Mouse (Mus musculus) MEL (cell line): ENCODE results near the gene A730071L15Rik. TPM values are rescaled to one million over a fixed set of nuclear protein-coding genes. Genes with fewer than 3 reads are reported as not detected.

Source experiments
- DNase-seq: peaks from one replicate; pipeline ENCODE4 v3.0.0; 2011; ENCODE audit warnings: low read depth, low spot score
- H3K27ac ChIP-seq: 2 replicates; pipeline ENCODE4 v1.5.1; 2012; ENCODE audit warnings: low read depth, mild to moderate bottlenecking, control low read depth, low read length, moderate library complexity; ENCODE audit not compliant: control insufficient read depth
- H3K27me3 ChIP-seq, 2 experiments: fragments of 150-350 bp in 1 of 2; sonication (generic) in 1 of 2; 2 replicates each; pipeline ENCODE4 v1.6.1; 2012; ENCODE audit warnings: low read length in 2 of 2, mild to moderate bottlenecking in 2 of 2, improper control_type of control experiment in 1 of 2, moderate library complexity in 1 of 2; ENCODE audit not compliant: insufficient read depth in 2 of 2, control insufficient read depth in 1 of 2
- H3K36me3 ChIP-seq, 2 experiments: 2 replicates each; pipeline ENCODE4 v1.6.1; 2012 to 2014; ENCODE audit warnings: low read length in 2 of 2, improper control_type of control experiment in 1 of 2, inconsistent platforms in 1 of 2, mild to moderate bottlenecking in 1 of 2; ENCODE audit not compliant: insufficient read depth in 2 of 2, control insufficient read depth in 1 of 2
- H3K4me1 ChIP-seq, 2 experiments: fragments of 150-350 bp in 1 of 2; sonication (generic) in 1 of 2; 2 replicates each; pipeline ENCODE4 v1.6.1; 2012; ENCODE audit warnings: low read length in 2 of 2, improper control_type of control experiment in 1 of 2, mild to moderate bottlenecking in 1 of 2; ENCODE audit not compliant: insufficient read depth in 2 of 2, control insufficient read depth in 1 of 2
- H3K4me3 ChIP-seq, 2 experiments: fragments of 150-350 bp in 1 of 2; sonication (generic) in 1 of 2; 2 replicates each; pipeline ENCODE4 v1.5.1; 2012; ENCODE audit warnings: low read depth in 2 of 2, low read length in 2 of 2, mild to moderate bottlenecking in 2 of 2, moderate library complexity in 2 of 2, control low read depth in 1 of 2, improper control_type of control experiment in 1 of 2; ENCODE audit not compliant: control insufficient read depth in 1 of 2, insufficient read depth in 1 of 2
- H3K79me2 ChIP-seq: 2 replicates; pipeline ENCODE4 v1.6.1; 2012; ENCODE audit warnings: mild to moderate bottlenecking, low read length, moderate library complexity; ENCODE audit not compliant: control insufficient read depth, poor library complexity, insufficient read depth
- H3K9ac ChIP-seq: 2 replicates; pipeline ENCODE4 v1.6.1; 2012; ENCODE audit warnings: low read depth, mild to moderate bottlenecking, control low read depth, low read length, moderate library complexity; ENCODE audit not compliant: control insufficient read depth, poor library complexity, severe bottlenecking
- H3K9me3 ChIP-seq: fragments of 150-350 bp; sonication (generic); replicated peaks from 2 replicates; pipeline ENCODE4 v1.6.1; 2012; ENCODE audit warnings: mild to moderate bottlenecking, low read length, improper control_type of control experiment, moderate library complexity; ENCODE audit not compliant: insufficient read depth
- BHLHE40 ChIP-seq: IDR thresholded peaks from 2 replicates; pipeline ENCODE4 v1.6.1; 2012; ENCODE audit warnings: low read depth, mild to moderate bottlenecking, inconsistent platforms, low read length, improper control_type of control experiment, borderline replicate concordance
- CHD1 ChIP-seq: IDR thresholded peaks from 2 replicates; pipeline ENCODE4 v1.6.1; 2012; ENCODE audit warnings: low read depth, mild to moderate bottlenecking, inconsistent platforms, low read length, improper control_type of control experiment
- CHD2 ChIP-seq: IDR thresholded peaks from 2 replicates; pipeline ENCODE4 v1.6.1; 2011; ENCODE audit warnings: low read length, improper control_type of control experiment
- CTCF ChIP-seq, 3 experiments: IDR thresholded peaks in 2 of 3; conservative IDR thresholded peaks in 1 of 3; 2 replicates each; pipeline ENCODE4 v1.5.1; 2011 to 2012; ENCODE audit warnings: low read length in 3 of 3, low read depth in 2 of 3, mild to moderate bottlenecking in 2 of 3, improper control_type of control experiment in 1 of 3, inconsistent platforms in 1 of 3, mixed read lengths in 1 of 3, moderate library complexity in 1 of 3; ENCODE audit not compliant: control insufficient read depth in 1 of 3, insufficient read depth in 1 of 3, poor library complexity in 1 of 3, severe bottlenecking in 1 of 3
- EP300 ChIP-seq, 2 experiments: IDR thresholded peaks; 2 replicates each; pipeline ENCODE4 v1.6.1; 2011; ENCODE audit warnings: improper control_type of control experiment in 2 of 2, low read length in 2 of 2, low read depth in 1 of 2, mild to moderate bottlenecking in 1 of 2
- JUND ChIP-seq: IDR thresholded peaks from 2 replicates; pipeline ENCODE4 v1.6.1; 2011; ENCODE audit warnings: low read depth, mild to moderate bottlenecking, improper control_type of control experiment, low read length
- KAT2A ChIP-seq: conservative IDR thresholded peaks from 2 replicates; pipeline ENCODE4 v1.6.1; 2012; ENCODE audit warnings: low read depth, low read length, improper control_type of control experiment, inconsistent platforms
- MAFK ChIP-seq: IDR thresholded peaks from 2 replicates; pipeline ENCODE4 v1.6.1; 2011; ENCODE audit warnings: low read depth, mild to moderate bottlenecking, low read length, improper control_type of control experiment, borderline replicate concordance
- MXI1 ChIP-seq: IDR thresholded peaks from 2 replicates; pipeline ENCODE4 v1.6.1; 2011; ENCODE audit warnings: mild to moderate bottlenecking, low read depth, low read length, improper control_type of control experiment
- MYB ChIP-seq: IDR thresholded peaks from 2 replicates; pipeline ENCODE4 v1.6.1; 2011; ENCODE audit warnings: mild to moderate bottlenecking, low read depth, low read length, improper control_type of control experiment
- MYC ChIP-seq: IDR thresholded peaks from 2 replicates; pipeline ENCODE4 v1.6.1; 2011; ENCODE audit warnings: low read depth, mild to moderate bottlenecking, low read length, improper control_type of control experiment, moderate library complexity
- NELFE ChIP-seq: IDR thresholded peaks from 2 replicates; pipeline ENCODE4 v1.6.1; 2011; ENCODE audit warnings: low read depth, low read length, improper control_type of control experiment
- POLR2A ChIP-seq, 2 experiments: IDR thresholded peaks; 2 replicates each; pipeline ENCODE4 v1.6.1; 2011 to 2012; ENCODE audit warnings: low read length in 2 of 2, mild to moderate bottlenecking in 2 of 2, control low read depth in 1 of 2, improper control_type of control experiment in 1 of 2, low read depth in 1 of 2, moderate library complexity in 1 of 2; ENCODE audit not compliant: control insufficient read depth in 1 of 2, insufficient read depth in 1 of 2, poor library complexity in 1 of 2
- POLR2AphosphoS2 ChIP-seq: IDR thresholded peaks from 2 replicates; pipeline ENCODE4 v1.6.1; 2011; ENCODE audit warnings: low read length, improper control_type of control experiment
- POLR2AphosphoS5 ChIP-seq: IDR thresholded peaks from 2 replicates; pipeline ENCODE4 v1.6.1; 2012; ENCODE audit warnings: low read depth, borderline replicate concordance, mild to moderate bottlenecking, inconsistent platforms, low read length, moderate library complexity, mixed read lengths
- RAD21 ChIP-seq: IDR thresholded peaks from 2 replicates; pipeline ENCODE4 v1.6.1; 2011; ENCODE audit warnings: mild to moderate bottlenecking, low read depth, low read length, improper control_type of control experiment
- RCOR1 ChIP-seq: IDR thresholded peaks from 2 replicates; pipeline ENCODE4 v1.6.1; 2012; ENCODE audit warnings: low read depth, mild to moderate bottlenecking, inconsistent platforms, low read length, improper control_type of control experiment
- SIN3A ChIP-seq: IDR thresholded peaks from 2 replicates; pipeline ENCODE4 v1.6.1; 2012; ENCODE audit warnings: low read length, improper control_type of control experiment, inconsistent platforms
- SMC3 ChIP-seq: IDR thresholded peaks from 2 replicates; pipeline ENCODE4 v1.6.1; 2011; ENCODE audit warnings: low read depth, low read length, improper control_type of control experiment
- TBP ChIP-seq: IDR thresholded peaks from 2 replicates; pipeline ENCODE4 v1.8.0; 2011; ENCODE audit warnings: low read depth, low read length, improper control_type of control experiment
- UBTF ChIP-seq: IDR thresholded peaks from 2 replicates; pipeline ENCODE4 v1.6.1; 2012; ENCODE audit warnings: low read depth, mild to moderate bottlenecking, inconsistent platforms, low read length, improper control_type of control experiment, moderate library complexity, borderline replicate concordance; ENCODE audit not compliant: insufficient read depth
- ZC3H11A ChIP-seq: IDR thresholded peaks from 2 replicates; pipeline ENCODE4 v1.6.1; 2012; ENCODE audit warnings: low read depth, mild to moderate bottlenecking, inconsistent platforms, low read length, improper control_type of control experiment
- polyA plus RNA-seq, 2 experiments: library from polyadenylated mRNA; stranded (reverse) in 1 of 2; unstranded in 1 of 2; fragments of >175 nt in 1 of 2; fragments of >200 nt in 1 of 2; gene quantifications; 2 replicates each; pipeline versions ENCODE4 v1.2.1 to v1.2.4; 2012; ENCODE audit warnings: low replicate concordance in 2 of 2, low read depth in 1 of 2; ENCODE audit not compliant: insufficient read length in 2 of 2, insufficient read depth in 1 of 2, missing spikeins in 1 of 2
- total RNA-seq: library from RNA; depleted of rRNA; stranded (reverse); fragments of 300-350 nt; gene quantifications from 2 replicates; pipeline ENCODE4 v1.2.3, GENCODE M21; 2012

A730071L15Rik gene
- total and polyA plus RNA-seq, 3 experiments, result 0.13 to 0.46 TPM; not detected in 1

DNA sequence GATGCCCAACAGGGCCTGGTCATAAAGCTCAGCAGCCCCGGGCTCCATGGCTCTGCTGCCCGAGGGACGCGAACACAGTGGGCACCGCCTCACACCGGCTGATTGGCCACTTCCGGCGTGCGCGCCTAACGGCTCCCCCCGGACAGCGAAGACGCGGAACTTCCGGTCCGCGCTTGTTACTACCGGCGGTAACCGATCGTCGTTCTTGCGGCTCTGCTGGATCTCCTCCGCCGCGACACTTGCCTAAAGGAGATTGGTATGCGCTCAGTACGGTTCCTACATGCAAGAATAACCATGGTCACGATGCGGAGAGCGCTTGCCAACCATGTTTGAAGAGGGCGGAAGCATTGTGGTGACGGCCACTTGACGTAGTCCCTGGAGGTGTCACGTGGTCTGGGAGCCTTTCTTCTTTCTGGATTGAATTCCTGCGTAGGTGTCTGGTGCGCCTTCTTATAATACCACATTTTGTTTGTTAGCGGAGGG, 299 bp downstream of the A730071L15Rik start, which contains the start of gene Nudcd3 (continued):
- TF ChIP-seq MAFK (no peak), SMC3 (no peak), UBTF (no peak; the same call in 1 of the 2 replicates), SIN3A (peak; percentile 97), POLR2AphosphoS5 (no peak), MXI1 (peak; percentile 91), EP300 (IDR thresholded peaks at IDR 0.05; ENCODE audit: low read depth in 1 of 2, low read length in 2 of 2) (no peak; a peak in 1 of 4 replicates), BHLHE40 (no peak), RCOR1 (no peak; the same call in 1 of the 2 replicates), RAD21 (no peak), CHD2 (no peak), CTCF (IDR thresholded peaks at IDR 0.05 in 2 of 3, conservative IDR thresholded peaks at IDR 0.05 in 1 of 3; ENCODE audit: control insufficient read depth in 1 of 3, insufficient read depth in 1 of 3, low read depth in 2 of 3, low read length in 3 of 3, poor library complexity in 1 of 3, severe bottlenecking in 1 of 3) (peak in 1 of 3 experiments; percentile 10; a peak in 1 of 6 replicates), JUND (no peak)

DNA sequence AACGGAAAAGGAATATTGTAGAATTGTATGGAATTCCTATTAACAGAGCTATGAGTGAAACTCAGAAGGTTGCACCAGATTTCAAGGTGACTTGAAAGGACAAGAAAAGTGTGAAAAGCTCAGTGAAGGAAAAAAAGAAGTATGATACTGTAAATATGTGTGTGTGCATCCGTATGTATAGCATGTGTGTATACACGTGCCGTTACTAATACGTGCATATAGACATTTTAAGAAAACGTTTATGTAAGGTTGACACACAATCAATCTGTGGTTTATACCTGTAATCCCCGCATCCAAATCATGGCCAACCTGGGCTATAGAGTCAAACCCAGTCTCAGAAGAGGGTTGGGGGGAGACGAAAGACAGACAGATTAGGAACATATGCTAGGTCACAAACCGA, 741 bp downstream of the A730071L15Rik start:
- no peak for DNase-seq
- Histone ChIP-seq H3K9ac (peak overlapping the region; percentile 91), H3K9me3 (no peaks in the 10 kb centered on the region), H3K27me3 (peaks cover 2 to 6% of the 10 kb centered on the region in 2 experiments; a peak in 3 of 4 replicates), H3K4me3 (peak overlapping the region; percentile 58 to 92), H3K27ac (peak overlapping the region; percentile 97), H3K36me3 (peaks cover 0 to 20% of the 10 kb centered on the region in 2 experiments; a peak in 2 of 4 replicates), H3K79me2 (peaks cover 41% of the 10 kb centered on the region), H3K4me1 (peaks cover 9 to 23% of the 10 kb centered on the region in 2 experiments)
- TF ChIP-seq CHD1 (no peak), MYC (peak; percentile 27; the same call in 1 of the 2 replicates)

GRCm38 (mm10) chr11:6207090-6207489, 7.3 kb downstream of the A730071L15Rik start:
- Histone ChIP-seq H3K27me3 (peaks cover 2 to 8% of the 10 kb centered on the region in 2 experiments), H3K9ac (no peak overlapping the region), H3K79me2 (no peaks in the 10 kb centered on the region), H3K4me3 (no peak overlapping the region), H3K9me3 (no peaks in the 10 kb centered on the region), H3K4me1 (no peaks in the 10 kb centered on the region), H3K36me3 (no peaks in the 10 kb centered on the region), H3K27ac (no peak overlapping the region)
- peak; percentile 35 for DNase-seq
- TF ChIP-seq TBP (no peak), MXI1 (no peak), POLR2A (IDR thresholded peaks at IDR 0.05; ENCODE audit: control insufficient read depth in 1 of 2, insufficient read depth in 1 of 2, low read depth in 1 of 2, low read length in 2 of 2, poor library complexity in 1 of 2) (no peak), KAT2A (no peak), ZC3H11A (no peak), POLR2AphosphoS2 (no peak), NELFE (no peak), MYB (no peak)
